Mouse (Mus musculus): Measurements from ENCODE around the gene Ncbp1.
A peak's percentile ranks its signal among the peaks of the same experiment; 100 is the strongest.

Ncbp1 gene

DNA sequence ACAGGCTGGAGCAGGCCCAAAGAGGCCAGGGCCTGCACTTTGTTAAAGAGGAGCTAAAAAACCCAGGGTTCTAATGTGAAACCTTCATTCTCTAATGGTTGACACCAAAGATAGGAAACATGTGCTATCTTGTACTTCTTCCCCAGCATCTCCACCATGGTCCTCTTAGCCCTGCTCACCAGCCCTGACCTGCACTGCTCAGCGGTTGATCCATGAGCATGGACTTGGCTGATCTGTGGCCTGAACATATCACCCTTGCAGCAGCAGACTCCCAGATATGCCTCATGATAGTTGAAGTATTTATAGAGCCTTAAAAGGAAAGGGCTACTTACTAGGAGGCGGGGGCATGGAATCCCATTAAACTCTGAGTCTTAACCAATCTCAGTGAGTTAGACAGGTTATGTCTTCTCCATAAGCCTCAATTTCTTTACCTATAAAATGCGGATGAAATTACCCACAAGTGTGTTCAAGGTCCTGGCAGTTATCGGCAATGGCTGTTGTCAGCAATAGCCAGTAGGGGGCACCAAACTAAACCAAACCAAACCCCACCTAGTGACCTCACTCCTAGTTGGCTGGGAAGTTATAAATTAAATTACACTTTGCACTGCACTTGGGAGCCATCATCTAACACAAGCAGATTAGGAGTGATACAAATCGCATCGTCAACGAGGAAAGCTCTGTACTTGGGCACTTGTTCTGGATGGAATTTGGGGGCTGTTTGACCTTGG is 63.6 kb downstream of the Ncbp1 start:
- peak; percentile 86 for DNase-seq (ENCODE audit: low read depth)

DNA sequence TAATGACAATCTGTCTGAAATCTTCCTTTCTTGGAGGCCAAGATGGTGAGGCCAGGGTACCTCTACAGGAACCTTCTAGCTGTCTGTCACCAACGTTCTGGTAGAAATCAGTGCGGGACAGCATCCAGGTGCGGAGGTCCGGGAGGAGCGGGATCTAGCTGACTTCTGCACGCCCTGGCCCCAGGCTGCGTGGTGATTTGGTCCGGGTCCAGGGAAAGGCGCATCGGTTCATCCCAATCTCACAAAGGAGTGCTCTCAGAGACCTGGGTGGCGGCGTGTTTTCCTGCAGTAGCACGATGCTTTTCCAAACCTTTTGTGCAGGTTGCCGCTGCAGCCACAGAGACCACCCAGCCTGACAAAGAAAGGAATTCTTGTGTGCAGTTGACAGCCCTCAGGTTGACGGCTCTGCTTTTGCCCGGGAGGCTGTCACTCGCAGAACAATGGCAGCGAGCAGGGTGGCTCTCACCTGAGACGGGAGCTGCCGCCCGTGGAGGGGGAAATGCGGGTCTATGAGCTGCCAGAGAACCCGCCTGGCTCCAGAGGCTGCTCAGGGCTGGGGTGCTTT is 64.2 kb downstream of the Ncbp1 start:
- DNase-seq (ENCODE audit: low read depth), result no peak

DNA sequence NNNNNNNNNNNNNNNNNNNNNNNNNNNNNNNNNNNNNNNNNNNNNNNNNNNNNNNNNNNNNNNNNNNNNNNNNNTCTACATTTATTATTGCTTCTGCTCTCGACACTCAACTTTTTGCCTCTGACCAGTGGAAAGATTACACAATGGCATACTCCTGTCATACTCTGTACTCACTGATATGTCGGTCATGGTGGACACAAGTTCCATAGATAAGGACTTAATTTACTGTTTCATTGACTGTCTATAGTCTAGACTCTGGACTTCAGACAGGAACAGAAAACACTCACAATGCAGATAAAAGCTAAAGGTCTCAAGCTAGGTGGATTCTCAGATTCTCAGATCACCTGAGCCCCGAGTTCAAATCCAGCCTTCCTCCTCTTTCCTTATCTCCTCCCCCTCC is 82.7 kb downstream of the Ncbp1 start:
- no peak for DNase-seq (ENCODE audit: low read depth)

All from induced T-regulatory cell, adult 2 months (primary cell).